Mouse (Mus musculus) naive thymus-derived CD4-positive, alpha-beta T cell, adult 2 months (primary cell): ENCODE measurements around the gene Trim60.
"Not testable (repeated sequence)": the region's sequence is repeated elsewhere in the genome, so short reads cannot be mapped to it uniquely, and the experiment has no call there.

Source experiments
- DNase-seq: peaks from one replicate; pipeline ENCODE4 v3.0.0-alpha.2; 2011; ENCODE audit warnings: low read depth

The Trim60 gene

GRCm38 (mm10) chr8:65018423-65018822 is at the start of gene Trim60, which contains the start of gene Trim61:
TSS of gene Trim60 (minus strand) at chr8:65018584.
TSS of gene Trim61 (minus strand) at chr8:65018523.
- DNase-seq: no peak

- DNase-seq: no peak
Measured at GRCm38 (mm10) chr8:65067694-65068472, 49.5 kb upstream of the Trim60 start.

GRCm38 (mm10) chr8:65067031-65067430 is 48.6 kb upstream of the Trim60 start:
- DNase-seq: no peak

- no peak for DNase-seq
Measured at GRCm38 (mm10) chr8:65065622-65066021, 47.2 kb upstream of the Trim60 start.

GRCm38 (mm10) chr8:65064071-65064470 is 45.7 kb upstream of the Trim60 start:
- no peak for DNase-seq

- no peak for DNase-seq
Measured at GRCm38 (mm10) chr8:65062195-65062594, 43.8 kb upstream of the Trim60 start.

- no peak for DNase-seq
Measured at GRCm38 (mm10) chr8:65056722-65057121, 38.3 kb upstream of the Trim60 start.

- DNase-seq: no peak
Measured at GRCm38 (mm10) chr8:65053968-65054367, 35.6 kb upstream of the Trim60 start.

- DNase-seq: no peak
Measured at GRCm38 (mm10) chr8:65053554-65053953, 35.2 kb upstream of the Trim60 start.

- no peak for DNase-seq
Measured at GRCm38 (mm10) chr8:65047801-65048200, 29.4 kb upstream of the Trim60 start.

GRCm38 (mm10) chr8:65047193-65047592 is 28.8 kb upstream of the Trim60 start:
- DNase-seq: no peak

GRCm38 (mm10) chr8:65046565-65046964 is 28.2 kb upstream of the Trim60 start:
- DNase-seq: no peak

GRCm38 (mm10) chr8:65037117-65037533 is 18.7 kb upstream of the Trim60 start, which contains the start of gene Apela:
TSS of gene Apela (minus strand) at chr8:65037336.
- no peak for DNase-seq

GRCm38 (mm10) chr8:65034136-65034535 is 15.8 kb upstream of the Trim60 start:
- DNase-seq: no peak

GRCm38 (mm10) chr8:65033056-65033455 is 14.7 kb upstream of the Trim60 start:
- DNase-seq: no peak

- no peak for DNase-seq
Measured at GRCm38 (mm10) chr8:65032107-65032506, 13.7 kb upstream of the Trim60 start.

- no peak for DNase-seq
Measured at GRCm38 (mm10) chr8:65030735-65031485, 12.5 kb upstream of the Trim60 start.

- DNase-seq: no peak
Measured at GRCm38 (mm10) chr8:65029776-65030175, 11.4 kb upstream of the Trim60 start.

GRCm38 (mm10) chr8:65028959-65029686 is 10.7 kb upstream of the Trim60 start:
- DNase-seq: no peak

GRCm38 (mm10) chr8:65022485-65022884 is 4.1 kb upstream of the Trim60 start:
- peak; percentile 19 for DNase-seq

- DNase-seq: not testable (repeated sequence)
Measured at GRCm38 (mm10) chr8:65007616-65008015, 10.8 kb downstream of the Trim60 start.

- DNase-seq: no peak
Measured at GRCm38 (mm10) chr8:64998806-64999365, 19.5 kb downstream of the Trim60 start.
